Mouse (Mus musculus) midbrain, embryonic 15.5 days (tissue): Measurements from ENCODE around the gene Thsd4. TPM values are rescaled to one million over a fixed set of nuclear protein-coding genes. Genes with fewer than 3 reads are reported as not detected.

Experiments used
- ATAC-seq: fragments of 200-750 bp; cut with Nextera tagmentation; replicated peaks from 2 replicates; pipeline ENCODE4 v1.8.0; 2017; ENCODE audit warnings: moderate TSS enrichment
- H3K27ac ChIP-seq: fragments of 300-500 bp; sonication (generic); 2 replicates; pipeline ENCODE4 v1.5.1; 2015; ENCODE audit warnings: mild to moderate bottlenecking, inconsistent platforms
- H3K27me3 ChIP-seq: fragments of 300-500 bp; sonication (generic); replicated peaks from 2 replicates; pipeline ENCODE4 v1.6.1; 2015; ENCODE audit warnings: inconsistent platforms
- H3K36me3 ChIP-seq: fragments of 300-500 bp; sonication (generic); replicated peaks from 2 replicates; pipeline ENCODE4 v1.6.1; 2015; ENCODE audit warnings: inconsistent platforms
- H3K4me1 ChIP-seq: fragments of 300-500 bp; sonication (generic); 2 replicates; pipeline ENCODE4 v1.6.1; 2015; ENCODE audit warnings: inconsistent platforms
- H3K4me2 ChIP-seq: fragments of 300-500 bp; sonication (generic); 2 replicates; pipeline ENCODE4 v1.6.1; 2015; ENCODE audit warnings: inconsistent platforms, mild to moderate bottlenecking, moderate library complexity
- H3K4me3 ChIP-seq: fragments of 300-500 bp; sonication (generic); 2 replicates; pipeline ENCODE4 v1.5.1; 2015; ENCODE audit warnings: mild to moderate bottlenecking, inconsistent platforms
- H3K9ac ChIP-seq: fragments of 300-500 bp; sonication (generic); 2 replicates; pipeline ENCODE4 v1.6.1; 2015; ENCODE audit warnings: mild to moderate bottlenecking, inconsistent platforms
- H3K9me3 ChIP-seq: fragments of 300-500 bp; sonication (generic); 2 replicates; pipeline ENCODE4 v1.6.1; 2016; ENCODE audit warnings: inconsistent platforms
- WGBS: fragments of 180-500 bp; shearing (Covaris S2); methylation state at CpG from one replicate; pipeline ENCODE4 v1.1.7; 2015; ENCODE audit warnings: mixed read lengths; 5-methylcytosine and 5-hydroxymethylcytosine counted together
- polyA plus RNA-seq: library from polyadenylated mRNA; unstranded; fragments of >200 nt; fragmentation: Nextera tagmentation; extraction: Ambion mirVana; gene quantifications from 2 replicates; pipeline ENCODE4 v1.2.1, GENCODE M21; 2015

Gene Thsd4
- polyA plus RNA-seq, 1 experiment from 2014 or later: 6.4 TPM

DNA sequence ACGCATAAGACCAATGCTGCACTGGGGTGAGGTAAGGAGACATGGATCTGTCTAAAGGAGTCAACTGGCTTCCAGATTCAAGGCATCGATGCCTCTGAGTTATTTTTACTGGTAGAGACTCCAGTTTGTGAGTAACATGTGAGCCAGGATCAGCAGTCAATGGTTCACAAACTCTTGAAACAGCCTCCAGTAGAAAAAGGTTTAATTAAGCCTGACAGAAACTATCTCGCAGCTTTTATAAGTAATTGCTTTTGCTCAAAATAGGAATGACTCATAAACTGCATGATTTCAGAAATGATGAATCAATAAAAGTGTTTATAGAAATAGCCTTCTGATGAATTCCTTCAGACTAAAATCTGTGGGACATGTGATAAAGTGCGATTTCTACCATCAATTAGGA lies 432.4 kb downstream of the Thsd4 start:
- no peak for ATAC-seq
- no peaks in the 10 kb centered on the region for H3K27me3 ChIP-seq
- H3K9ac ChIP-seq: no peak overlapping the region

GRCm38 (mm10) chr9:60088101-60088500 lies 433.7 kb downstream of the Thsd4 start:
- H3K36me3 ChIP-seq: no peaks in the 10 kb centered on the region
- no peak overlapping the region for H3K27ac ChIP-seq
- no peak for ATAC-seq
- no peak overlapping the region for H3K9ac ChIP-seq
- no peaks in the 10 kb centered on the region for H3K9me3 ChIP-seq
- H3K4me1 ChIP-seq: no peaks in the 10 kb centered on the region
- WGBS: 48% methylated on average over 5 of the region's 5 CpGs
- H3K4me3 ChIP-seq: no peak overlapping the region
- H3K27me3 ChIP-seq: no peaks in the 10 kb centered on the region
- H3K4me2 ChIP-seq: no peak overlapping the region

More for the DNA sequence above, 432.4 kb downstream of the Thsd4 start:
- Histone ChIP-seq H3K36me3 (no peaks in the 10 kb centered on the region), H3K4me3 (no peak overlapping the region), H3K9me3 (no peaks in the 10 kb centered on the region), H3K4me1 (no peaks in the 10 kb centered on the region), H3K4me2 (no peak overlapping the region), H3K27ac (no peak overlapping the region)
- 92% methylated on average over 4 of the region's 4 CpGs for WGBS

GRCm38 (mm10) chr9:60082107-60082581 lies 439.7 kb downstream of the Thsd4 start:
- WGBS: 19% methylated on average over 5 of the region's 5 CpGs
- 0 out of 2 replicates have a peak, but pooled peaks have one; percentile 50 for ATAC-seq
- Histone ChIP-seq H3K9ac (no peak overlapping the region), H3K4me2 (no peak overlapping the region), H3K27ac (no peak overlapping the region), H3K4me1 (peaks cover 3% of the 10 kb centered on the region; the same call in 1 of the 2 replicates), H3K9me3 (no peaks in the 10 kb centered on the region), H3K36me3 (no peaks in the 10 kb centered on the region), H3K4me3 (no peak overlapping the region), H3K27me3 (no peaks in the 10 kb centered on the region)

- no peak overlapping the region for H3K4me2 ChIP-seq
- no peak for ATAC-seq
- H3K9me3 ChIP-seq: no peaks in the 10 kb centered on the region
- no peaks in the 10 kb centered on the region for H3K27me3 ChIP-seq
- H3K4me3 ChIP-seq: no peak overlapping the region
- no peaks in the 10 kb centered on the region for H3K36me3 ChIP-seq
- peaks cover 3% of the 10 kb centered on the region; the same call in 1 of the 2 replicates for H3K4me1 ChIP-seq
- WGBS: 47% methylated on average over 1 of the region's 1 CpGs
- no peak overlapping the region for H3K27ac ChIP-seq
- H3K9ac ChIP-seq: no peak overlapping the region
Measured at GRCm38 (mm10) chr9:60077761-60078160, 444.1 kb downstream of the Thsd4 start.

DNA sequence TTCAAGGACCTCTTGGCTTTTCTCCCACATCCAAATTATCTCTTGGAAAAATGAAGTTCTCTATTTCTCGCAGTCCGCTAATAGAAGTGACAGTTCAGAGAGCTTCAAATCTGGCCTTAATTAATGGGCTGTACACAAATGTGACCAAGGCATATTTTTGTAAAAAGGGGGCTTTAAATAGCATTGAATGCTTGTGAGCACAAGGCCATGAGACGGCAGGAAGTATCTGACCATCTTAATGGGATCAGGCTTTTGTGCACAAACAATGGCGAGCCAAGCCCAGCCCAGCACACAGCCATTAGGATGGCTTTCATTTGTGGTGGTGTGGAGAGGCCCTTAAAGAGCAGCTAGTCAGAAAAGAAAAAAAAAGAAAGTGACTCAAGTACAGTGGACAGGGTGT lies 445.4 kb downstream of the Thsd4 start:
- Histone ChIP-seq H3K9me3 (no peaks in the 10 kb centered on the region), H3K27ac (no peak overlapping the region), H3K4me2 (no peak overlapping the region), H3K4me3 (no peak overlapping the region), H3K9ac (no peak overlapping the region), H3K27me3 (no peaks in the 10 kb centered on the region), H3K36me3 (no peaks in the 10 kb centered on the region), H3K4me1 (no peaks in the 10 kb centered on the region)
- ATAC-seq: no peak
- 28% methylated on average over 4 of the region's 4 CpGs for WGBS

DNA sequence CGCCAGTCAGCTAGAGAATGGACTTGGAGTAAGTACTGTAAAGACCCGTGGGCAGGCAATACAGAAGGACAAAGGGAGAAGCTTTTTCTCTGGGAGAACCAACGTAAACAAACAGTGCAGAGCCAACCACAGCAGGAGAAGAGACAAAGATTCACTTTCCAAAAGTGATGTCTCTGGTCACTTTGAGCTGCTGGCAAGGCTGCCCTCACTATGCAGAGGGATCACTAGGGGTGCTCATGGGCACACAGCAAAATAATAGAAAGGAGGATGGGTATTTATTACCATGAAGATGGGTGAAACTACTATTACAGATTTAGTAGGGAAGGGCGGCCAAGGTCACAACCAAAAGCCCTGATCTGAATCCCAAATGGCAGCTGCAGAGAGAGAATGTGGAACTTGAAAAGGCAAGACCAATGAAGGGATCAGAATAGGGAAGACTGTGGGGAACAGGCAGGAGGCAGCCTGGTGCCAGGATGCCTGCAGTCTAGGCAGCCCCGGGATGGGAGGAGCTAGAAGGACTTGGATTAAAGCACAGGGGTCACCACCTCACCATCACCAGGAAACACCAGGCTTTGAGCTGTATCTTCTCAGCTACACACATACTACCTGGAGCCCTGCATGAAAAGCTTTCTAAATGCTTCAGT lies 450.1 kb downstream of the Thsd4 start:
- H3K4me2 ChIP-seq: no peak overlapping the region
- no peaks in the 10 kb centered on the region for H3K27me3 ChIP-seq
- no peak overlapping the region for H3K9ac ChIP-seq
- ATAC-seq: no peak
- no peak overlapping the region for H3K27ac ChIP-seq
- no peak overlapping the region for H3K4me3 ChIP-seq
- H3K4me1 ChIP-seq: no peaks in the 10 kb centered on the region
- WGBS: 31% methylated on average over 5 of the region's 5 CpGs
- no peaks in the 10 kb centered on the region for H3K36me3 ChIP-seq
- no peaks in the 10 kb centered on the region for H3K9me3 ChIP-seq

DNA sequence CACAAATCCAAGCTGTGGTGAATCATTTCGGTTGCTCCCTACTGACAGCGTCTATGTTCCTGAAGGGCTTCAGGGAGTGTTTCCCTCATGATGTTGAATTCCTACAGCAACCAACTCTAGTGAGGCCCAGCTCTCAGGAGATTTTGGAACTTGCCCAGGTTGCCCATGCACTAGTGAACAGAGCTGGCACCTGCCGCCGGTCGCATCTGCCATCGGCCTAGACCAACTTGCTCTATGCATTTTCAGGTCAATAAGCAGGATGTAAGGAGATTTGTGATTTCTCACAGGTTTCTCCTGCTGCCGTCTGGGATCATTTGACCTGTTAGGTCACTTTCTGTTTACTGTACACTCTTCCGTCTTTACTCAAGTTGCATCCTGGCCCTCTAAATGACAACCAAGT lies 454.6 kb downstream of the Thsd4 start:
- Histone ChIP-seq H3K9me3 (no peaks in the 10 kb centered on the region), H3K9ac (no peak overlapping the region), H3K4me3 (no peak overlapping the region), H3K27me3 (no peaks in the 10 kb centered on the region), H3K4me1 (no peaks in the 10 kb centered on the region), H3K27ac (no peak overlapping the region), H3K4me2 (no peak overlapping the region), H3K36me3 (no peaks in the 10 kb centered on the region)
- WGBS: 95% methylated on average over 8 of the region's 8 CpGs
- ATAC-seq: no peak

DNA sequence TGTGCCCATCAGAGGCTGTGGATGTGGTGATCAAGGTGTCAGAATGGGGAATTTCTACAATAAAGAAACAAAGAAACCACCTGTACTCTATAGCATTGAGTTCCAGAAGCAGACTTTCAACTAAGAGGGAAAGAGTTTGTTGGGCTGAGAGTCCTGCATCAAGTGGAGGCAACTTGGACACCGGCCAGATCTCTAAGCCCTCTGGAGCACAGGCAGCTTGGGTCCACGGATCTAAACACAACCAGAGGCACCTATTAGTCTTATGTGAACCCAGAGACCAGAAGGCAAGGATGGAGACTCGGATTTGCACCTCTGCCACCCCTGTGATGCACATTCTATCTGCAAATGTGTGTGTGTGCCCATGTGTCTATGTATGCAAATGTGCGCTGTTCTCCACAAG lies 456.7 kb downstream of the Thsd4 start:
- WGBS: 74% methylated on average over 4 of the region's 4 CpGs
- no peak for ATAC-seq
- Histone ChIP-seq H3K27ac (no peak overlapping the region), H3K9ac (no peak overlapping the region), H3K4me1 (no peaks in the 10 kb centered on the region), H3K4me3 (no peak overlapping the region), H3K4me2 (no peak overlapping the region), H3K9me3 (no peaks in the 10 kb centered on the region), H3K36me3 (no peaks in the 10 kb centered on the region), H3K27me3 (no peaks in the 10 kb centered on the region)

DNA sequence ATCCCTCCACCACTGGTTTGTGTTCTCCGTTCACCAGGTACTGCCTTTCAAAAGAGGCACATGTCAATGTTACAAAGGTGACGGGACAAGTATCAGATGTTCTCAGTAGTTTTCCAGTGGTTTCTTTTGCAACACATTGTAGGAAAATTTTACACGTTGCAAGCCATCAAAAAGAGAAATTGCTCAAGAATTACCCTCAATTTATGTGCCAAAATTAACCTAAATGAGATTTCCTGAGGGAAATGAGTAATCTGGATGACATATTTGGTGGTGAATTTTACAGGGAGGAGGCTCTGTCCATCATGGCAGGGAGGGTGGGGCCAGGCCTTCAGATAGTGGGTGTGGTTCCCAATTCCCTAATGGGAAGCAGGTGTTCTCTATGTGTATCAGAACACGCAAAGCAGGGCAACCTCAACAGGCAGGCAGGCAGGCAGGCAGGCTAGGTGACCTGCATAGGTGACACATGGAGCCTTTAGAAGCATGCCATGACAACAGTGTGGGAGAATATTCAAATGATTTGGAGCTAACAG lies 458.6 kb downstream of the Thsd4 start:
- Histone ChIP-seq H3K27ac (no peak overlapping the region), H3K4me3 (no peak overlapping the region), H3K36me3 (no peaks in the 10 kb centered on the region), H3K4me1 (no peaks in the 10 kb centered on the region), H3K27me3 (no peaks in the 10 kb centered on the region), H3K9me3 (no peaks in the 10 kb centered on the region), H3K4me2 (no peak overlapping the region), H3K9ac (no peak overlapping the region)
- 87% methylated on average over 4 of the region's 4 CpGs for WGBS
- no peak for ATAC-seq

DNA sequence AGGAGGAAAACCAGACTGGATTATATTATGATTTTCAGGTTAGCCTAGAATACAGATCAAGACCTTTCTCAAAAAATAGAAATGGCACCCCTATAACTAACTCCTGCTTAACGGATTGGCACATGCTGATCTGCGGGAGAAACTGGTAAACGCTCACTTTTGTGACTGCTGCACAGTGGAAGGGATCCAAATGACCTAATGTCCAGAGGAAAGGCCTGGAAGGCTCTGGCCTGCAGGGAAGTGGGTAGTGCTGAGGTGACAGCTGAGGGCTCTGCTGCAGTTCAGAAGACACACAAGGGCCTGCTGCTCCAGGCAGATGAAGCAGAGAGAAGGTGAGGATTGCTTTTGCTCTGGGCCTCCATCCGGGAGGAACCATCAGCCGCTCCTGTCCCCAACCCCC lies 465.7 kb downstream of the Thsd4 start:
- H3K4me2 ChIP-seq: no peak overlapping the region
- H3K36me3 ChIP-seq: no peaks in the 10 kb centered on the region
- no peak overlapping the region for H3K4me3 ChIP-seq
- H3K9ac ChIP-seq: no peak overlapping the region
- H3K9me3 ChIP-seq: no peaks in the 10 kb centered on the region
- H3K27ac ChIP-seq: no peak overlapping the region
- no peak for ATAC-seq
- no peaks in the 10 kb centered on the region for H3K27me3 ChIP-seq
- 91% methylated on average over 5 of the region's 5 CpGs for WGBS
- H3K4me1 ChIP-seq: no peaks in the 10 kb centered on the region

GRCm38 (mm10) chr9:60054951-60055350 lies 466.9 kb downstream of the Thsd4 start:
- 53% methylated on average over 5 of the region's 5 CpGs for WGBS

GRCm38 (mm10) chr9:60053117-60053516 lies 468.7 kb downstream of the Thsd4 start:
- no peaks in the 10 kb centered on the region for H3K36me3 ChIP-seq
- no peak overlapping the region for H3K4me2 ChIP-seq
- H3K4me1 ChIP-seq: no peaks in the 10 kb centered on the region
- H3K27ac ChIP-seq: no peak overlapping the region
- 95% methylated on average over 5 of the region's 5 CpGs for WGBS
- H3K4me3 ChIP-seq: no peak overlapping the region
- H3K9me3 ChIP-seq: no peaks in the 10 kb centered on the region
- no peak for ATAC-seq
- H3K27me3 ChIP-seq: no peaks in the 10 kb centered on the region
- H3K9ac ChIP-seq: no peak overlapping the region

More at GRCm38 (mm10) chr9:60054951-60055350, 466.9 kb downstream of the Thsd4 start:
- no peaks in the 10 kb centered on the region for H3K27me3 ChIP-seq
- H3K9ac ChIP-seq: no peak overlapping the region
- H3K9me3 ChIP-seq: no peaks in the 10 kb centered on the region
- no peak for ATAC-seq
- no peak overlapping the region for H3K4me2 ChIP-seq
- H3K27ac ChIP-seq: no peak overlapping the region
- no peaks in the 10 kb centered on the region for H3K4me1 ChIP-seq
- H3K4me3 ChIP-seq: no peak overlapping the region
- H3K36me3 ChIP-seq: no peaks in the 10 kb centered on the region

DNA sequence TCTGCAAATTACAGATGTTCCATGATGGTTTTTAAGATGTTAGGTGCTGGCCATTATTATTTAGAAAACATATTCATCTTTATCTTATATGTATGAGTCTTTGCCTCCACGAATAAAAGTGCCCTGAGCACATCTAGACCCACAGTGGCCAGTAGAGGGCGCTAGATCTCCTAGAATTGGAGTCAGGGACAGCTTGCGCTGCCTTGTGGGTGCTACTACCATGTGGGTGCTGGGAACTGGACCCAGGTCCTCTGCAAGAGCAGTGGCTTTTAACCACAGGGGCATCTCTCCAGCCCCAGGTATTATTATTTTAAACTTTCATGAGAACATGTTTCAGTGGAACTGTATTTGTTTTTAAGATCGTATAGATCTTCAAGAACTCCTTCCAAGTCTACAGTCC lies 469.4 kb downstream of the Thsd4 start:
- Histone ChIP-seq H3K36me3 (no peaks in the 10 kb centered on the region), H3K9me3 (no peaks in the 10 kb centered on the region), H3K4me1 (no peaks in the 10 kb centered on the region), H3K4me2 (no peak overlapping the region), H3K4me3 (no peak overlapping the region), H3K27ac (no peak overlapping the region), H3K27me3 (no peaks in the 10 kb centered on the region), H3K9ac (no peak overlapping the region)
- no peak for ATAC-seq
- WGBS: 73% methylated on average over 4 of the region's 4 CpGs
